Mouse (Mus musculus): ENCODE results near the gene Polg.

The Polg gene

GRCm38 (mm10) chr7:79466053-79466901, at the start of gene Polg:
Gene Polg (minus strand): TSS chr7:79466362.
- DNase-seq (ENCODE audit: low spot score), result peak; percentile 98

DNA sequence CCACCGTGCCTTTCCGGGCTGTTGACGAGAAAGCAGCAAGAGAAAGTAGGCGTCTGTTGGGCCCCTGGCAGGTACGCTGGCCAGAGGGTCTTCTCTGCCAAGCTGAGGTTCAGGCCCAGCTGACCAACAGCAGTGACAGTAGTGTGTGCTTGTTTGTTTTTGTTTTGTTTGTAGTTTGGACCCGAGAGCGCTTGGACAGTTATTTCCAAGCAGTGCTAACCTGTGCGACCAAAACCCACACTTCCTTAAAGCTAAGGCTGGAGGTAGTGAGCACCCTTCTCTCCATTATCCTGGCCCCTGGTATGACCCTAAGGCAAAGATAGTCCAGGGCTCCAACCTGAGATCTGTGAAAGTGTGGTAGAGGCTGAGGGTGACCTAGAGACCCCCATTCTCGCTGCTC, 49.7 kb upstream of the Polg start:
- no peak for DNase-seq (ENCODE audit: low spot score)

DNA sequence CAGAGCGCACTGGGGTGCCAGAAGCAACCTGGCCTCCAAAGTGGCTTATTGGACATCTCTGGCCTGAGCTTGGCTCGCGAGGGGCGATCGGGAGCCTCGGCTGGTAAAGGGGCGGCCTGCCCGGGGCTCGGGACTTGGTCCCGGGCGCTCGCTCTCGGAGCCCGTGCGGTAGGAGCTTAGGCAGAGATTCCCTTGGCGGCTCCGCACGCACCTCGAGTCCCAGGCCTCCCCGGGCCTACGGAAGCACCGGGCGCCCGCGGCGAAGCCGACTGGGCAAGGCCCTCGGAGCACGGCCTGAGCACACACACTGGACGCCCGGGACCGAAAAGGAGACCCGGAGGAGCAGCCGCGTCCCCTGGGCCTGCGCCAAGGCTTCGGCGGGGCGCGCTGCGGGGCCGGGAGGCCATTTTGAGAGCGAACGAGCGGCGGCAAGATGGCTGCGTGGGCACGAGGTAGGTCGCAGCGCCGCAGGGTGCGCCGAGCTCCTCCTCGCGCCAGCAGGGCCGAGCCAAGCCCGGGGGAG, 49.1 kb upstream of the Polg start:
- no peak for DNase-seq (ENCODE audit: low spot score)

- DNase-seq (ENCODE audit: low spot score), result no peak
Observed at GRCm38 (mm10) chr7:79514361-79514881, 48.3 kb upstream of the Polg start.

- no peak for DNase-seq (ENCODE audit: low spot score)
Observed at GRCm38 (mm10) chr7:79513466-79513865, 47.3 kb upstream of the Polg start.

DNA sequence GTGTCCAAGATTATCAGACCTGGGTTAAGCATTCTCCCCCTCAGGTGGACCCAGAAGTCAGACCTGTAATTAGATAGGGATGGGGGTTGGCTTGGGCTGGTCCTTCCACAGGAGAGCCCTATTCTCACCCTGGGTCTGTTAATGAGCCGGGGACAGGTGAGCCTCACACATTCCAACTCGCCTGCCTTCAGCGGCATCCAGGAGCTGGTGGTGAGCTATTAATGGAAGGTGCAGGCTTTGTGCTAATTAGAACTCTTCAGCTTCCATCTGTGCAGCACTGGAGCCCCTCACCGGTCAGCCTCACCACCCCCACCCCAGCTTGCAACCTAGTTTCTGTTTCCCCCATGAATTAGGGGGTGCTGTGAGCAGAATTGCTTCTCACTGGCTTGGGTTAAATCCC, 46.3 kb upstream of the Polg start:
- no peak for DNase-seq (ENCODE audit: low spot score)

DNA sequence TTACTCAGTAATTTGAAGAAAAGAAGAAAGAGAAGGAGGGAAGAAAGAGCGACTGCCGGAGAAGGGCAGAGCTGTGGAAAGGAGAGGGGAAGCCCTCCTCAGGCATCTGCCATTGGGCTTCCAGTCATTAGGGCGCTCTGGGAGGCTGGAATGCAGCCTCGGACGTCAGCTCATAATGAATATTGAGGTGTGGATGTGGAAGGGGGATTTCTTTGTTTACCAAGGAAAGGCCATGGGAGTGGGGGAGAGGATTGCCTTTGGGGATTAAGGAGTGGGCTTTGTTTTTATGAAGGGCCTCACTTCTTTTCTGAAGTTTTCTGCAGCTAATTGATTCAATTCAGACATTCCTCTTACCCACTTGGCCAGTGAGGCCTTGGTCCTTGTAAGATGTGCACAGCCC, 45.5 kb upstream of the Polg start:
- no peak for DNase-seq (ENCODE audit: low spot score)

DNA sequence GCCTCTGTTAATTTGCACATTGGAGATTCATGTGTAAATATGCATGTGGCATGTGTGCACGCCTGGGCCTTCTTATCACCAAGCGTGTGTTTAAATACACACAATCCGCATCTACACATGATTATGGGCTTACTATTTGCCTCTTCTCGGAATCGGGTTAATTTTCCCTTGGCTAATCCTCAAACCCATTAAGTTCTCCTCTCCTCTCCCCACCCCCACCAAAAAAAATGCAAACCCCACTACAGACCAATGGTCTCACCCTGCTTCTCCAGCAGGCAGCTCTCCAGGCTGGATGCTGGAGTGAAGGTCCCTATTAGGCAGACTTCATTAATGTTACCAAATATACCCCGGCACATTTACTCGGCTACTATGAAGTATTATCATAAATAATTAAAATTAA, 45.0 kb upstream of the Polg start:
- no peak for DNase-seq (ENCODE audit: low spot score)

DNA sequence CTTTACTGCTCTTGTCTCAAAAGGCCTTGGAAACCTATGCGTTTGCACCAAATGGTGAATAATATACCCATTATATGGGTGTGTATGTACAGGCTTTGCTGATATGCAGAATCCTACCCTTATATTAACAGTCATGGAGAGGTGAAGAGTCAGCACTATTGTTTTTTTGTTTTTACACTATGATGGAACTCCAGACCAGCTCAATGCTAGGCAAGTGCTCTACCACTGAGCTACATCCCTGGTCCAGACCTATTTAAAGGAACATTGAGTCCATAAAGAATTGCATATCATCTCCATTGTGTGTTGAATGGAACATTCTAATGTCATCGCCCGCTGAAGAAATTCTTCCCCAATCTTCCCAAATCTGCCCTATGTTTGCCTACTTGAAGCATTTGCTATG, 44.5 kb upstream of the Polg start:
- DNase-seq (ENCODE audit: low spot score), result no peak

- no peak for DNase-seq (ENCODE audit: low spot score)
Observed at GRCm38 (mm10) chr7:79509710-79510109, 43.5 kb upstream of the Polg start.

DNA sequence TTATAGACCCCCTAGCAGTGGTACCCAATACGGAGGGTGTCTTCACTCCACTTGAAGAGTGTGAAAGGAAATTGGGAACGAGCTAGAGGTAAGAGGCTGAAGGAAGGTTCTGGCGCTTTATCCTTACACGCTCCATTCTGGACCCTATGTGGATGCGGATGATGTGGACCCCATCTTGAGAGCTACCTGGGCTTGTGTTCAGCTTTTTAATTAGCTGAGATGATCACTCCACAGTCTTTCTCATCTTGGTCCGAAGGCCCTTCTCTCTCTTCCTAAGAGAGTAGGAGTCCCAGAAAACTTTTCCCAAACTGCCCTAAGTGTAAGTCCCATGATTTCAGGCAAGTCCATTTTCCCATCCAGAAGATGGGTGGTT, 43.1 kb upstream of the Polg start:
- DNase-seq (ENCODE audit: low spot score), result no peak

GRCm38 (mm10) chr7:79508280-79509234, 42.4 kb upstream of the Polg start:
- no peak for DNase-seq (ENCODE audit: low spot score)

- DNase-seq (ENCODE audit: low spot score), result no peak
Observed at GRCm38 (mm10) chr7:79507756-79508155, 41.6 kb upstream of the Polg start.

- no peak for DNase-seq (ENCODE audit: low spot score)
Observed at GRCm38 (mm10) chr7:79507101-79507705, 41.0 kb upstream of the Polg start.

DNA sequence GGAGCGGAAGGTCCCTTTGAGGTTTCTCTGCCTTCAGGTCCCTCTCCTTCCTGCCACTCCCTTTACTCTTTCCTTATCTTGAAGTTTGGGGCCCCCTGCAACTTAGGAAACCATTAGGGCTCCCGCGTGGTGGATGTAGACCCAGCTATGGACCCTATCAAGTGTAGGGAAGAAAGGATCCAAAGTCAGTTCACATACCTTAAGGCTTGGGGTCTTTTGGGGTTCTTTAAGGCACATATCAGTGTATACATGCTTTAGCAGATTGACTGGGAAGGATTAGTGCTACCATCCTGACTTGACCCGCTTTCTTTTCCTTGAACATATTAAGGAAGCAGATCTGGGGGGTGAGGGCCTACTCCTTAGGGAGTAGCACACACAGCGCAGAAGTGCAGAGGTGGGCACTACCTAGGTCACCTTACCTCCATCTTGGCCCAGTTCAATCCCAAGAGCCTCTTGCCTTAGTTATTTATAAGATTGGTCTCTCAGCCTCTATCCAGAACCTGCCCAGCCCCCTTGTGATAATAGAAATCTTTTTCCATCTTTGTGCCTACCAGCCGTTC, 40.4 kb upstream of the Polg start:
- DNase-seq (ENCODE audit: low spot score), result no peak

DNA sequence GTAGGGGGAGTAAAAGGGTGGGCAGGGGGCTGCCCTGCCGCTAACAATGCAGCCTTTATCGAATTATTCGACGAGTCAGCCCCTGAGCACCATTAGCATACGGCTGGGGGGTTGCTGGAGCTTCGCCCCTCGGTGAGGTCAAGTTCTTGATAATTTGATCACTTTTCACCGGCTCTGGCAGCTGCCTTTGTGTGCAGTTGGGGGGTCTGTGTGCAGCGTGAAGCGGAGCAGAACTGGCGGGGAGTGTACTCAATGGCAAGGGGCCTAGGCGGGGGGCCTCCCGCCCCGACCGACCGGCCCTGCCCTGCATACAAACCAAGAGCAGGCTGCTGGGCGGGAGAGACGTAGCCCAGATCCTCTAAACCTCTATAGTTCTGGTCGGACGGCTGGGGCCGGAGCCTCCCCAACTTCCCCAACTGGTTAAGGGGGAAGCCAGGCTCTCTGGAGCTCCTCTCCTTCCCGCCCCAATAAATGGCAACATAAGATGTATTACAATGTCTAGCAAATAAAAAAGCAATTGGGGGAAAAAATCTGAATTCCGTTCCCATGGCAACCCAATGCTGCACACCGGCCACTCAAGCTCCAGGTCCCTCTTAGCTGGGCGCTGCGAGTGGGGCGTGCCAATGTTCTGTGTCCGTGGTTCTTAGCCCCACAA, 39.8 kb upstream of the Polg start:
- no peak for DNase-seq (ENCODE audit: low spot score)

GRCm38 (mm10) chr7:79505376-79505775, 39.2 kb upstream of the Polg start:
- no peak for DNase-seq (ENCODE audit: low spot score)

GRCm38 (mm10) chr7:79504723-79505122, 38.6 kb upstream of the Polg start:
- no peak for DNase-seq (ENCODE audit: low spot score)

GRCm38 (mm10) chr7:79503656-79504250, 37.6 kb upstream of the Polg start:
- no peak for DNase-seq (ENCODE audit: low spot score)

- DNase-seq (ENCODE audit: low spot score), result no peak
Observed at GRCm38 (mm10) chr7:79503103-79503455, 36.9 kb upstream of the Polg start.
